Mouse (Mus musculus) lung, embryonic 14.5 days (tissue): ENCODE results near the gene Polr1c. TPM values are rescaled to one million over a fixed set of nuclear protein-coding genes. Genes with fewer than 3 reads are reported as not detected.

Source experiments
- ATAC-seq: fragments of 200-750 bp; cut with Nextera tagmentation; 2 replicates; pipeline ENCODE4 v1.8.0; 2017; ENCODE audit warnings: mild to moderate bottlenecking, moderate TSS enrichment, moderate library complexity; ENCODE audit not compliant: insufficient read depth
- DNase-seq: peaks from one replicate; pipeline ENCODE4 v3.0.0-alpha.2; 2015
- H3K27ac ChIP-seq: fragments of 300-500 bp; sonication (generic); 2 replicates; pipeline ENCODE4 v1.5.1; 2014; ENCODE audit warnings: low read depth, mild to moderate bottlenecking, moderate library complexity
- H3K27me3 ChIP-seq: fragments of 300-500 bp; sonication (generic); 2 replicates; pipeline ENCODE4 v1.6.1; 2014; ENCODE audit warnings: low read length, control low read depth; ENCODE audit not compliant: insufficient read depth
- H3K36me3 ChIP-seq: fragments of 300-500 bp; sonication (generic); 2 replicates; pipeline ENCODE4 v1.6.1; 2014; ENCODE audit warnings: control low read depth; ENCODE audit not compliant: insufficient read depth
- H3K4me1 ChIP-seq: fragments of 300-500 bp; sonication (generic); 2 replicates; pipeline ENCODE4 v1.6.1; 2014; ENCODE audit warnings: antibody characterized with exemption, control low read depth; ENCODE audit not compliant: insufficient read depth
- H3K4me2 ChIP-seq: fragments of 300-500 bp; sonication (generic); 2 replicates; pipeline ENCODE4 v1.6.1; 2014; ENCODE audit warnings: mild to moderate bottlenecking
- H3K4me3 ChIP-seq: fragments of 300-500 bp; sonication (generic); 2 replicates; pipeline ENCODE4 v1.5.1; 2014; ENCODE audit warnings: low read depth, low read length
- H3K9ac ChIP-seq: fragments of 300-500 bp; sonication (generic); 2 replicates; pipeline ENCODE4 v1.6.1; 2014
- H3K9me3 ChIP-seq: fragments of 300-500 bp; sonication (generic); 2 replicates; pipeline ENCODE4 v1.6.1; 2016; ENCODE audit warnings: low read depth, low read length, control low read depth
- CTCF ChIP-seq: IDR thresholded peaks from 2 replicates; pipeline ENCODE4 v1.5.1; 2016; ENCODE audit warnings: antibody characterized with exemption, low read depth
- WGBS: fragments of 180-500 bp; shearing (Covaris S2); extraction: QIAGEN DNeasy Blood & Tissue Kit; methylation state at CpG from one replicate; pipeline ENCODE4 v1.1.7; 2014; 5-methylcytosine and 5-hydroxymethylcytosine counted together
- polyA plus RNA-seq: library from polyadenylated mRNA; unstranded; fragments of >200 nt; fragmentation: Nextera tagmentation; extraction: Ambion mirVana; gene quantifications from 2 replicates; pipeline ENCODE4 v1.2.1, GENCODE M21; 2014

The Polr1c gene
- polyA plus RNA-seq, 1 experiment from 2014 or later = 96.0 TPM

GRCm38 (mm10) chr17:46242274-46242673 is 5.6 kb downstream of the Polr1c start:
- no peak overlapping the region for H3K4me3 ChIP-seq
- DNase-seq = no peak
- peaks cover 6% of the 10 kb centered on the region; the same call in 1 of the 2 replicates for H3K4me1 ChIP-seq
- no peak for ATAC-seq
- H3K27ac ChIP-seq = no peak overlapping the region
- no peak for TF ChIP-seq CTCF
- H3K9ac ChIP-seq = no peak overlapping the region
- 80% methylated on average over 13 of the region's 13 CpGs for WGBS
- H3K27me3 ChIP-seq = no peaks in the 10 kb centered on the region
- H3K9me3 ChIP-seq = no peaks in the 10 kb centered on the region
- H3K36me3 ChIP-seq = peaks cover 93% of the 10 kb centered on the region
- no peak overlapping the region for H3K4me2 ChIP-seq

GRCm38 (mm10) chr17:46241471-46241870 is 6.4 kb downstream of the Polr1c start:
- ATAC-seq = no peak
- Histone ChIP-seq H3K9me3 (no peaks in the 10 kb centered on the region), H3K4me2 (no peak overlapping the region), H3K36me3 (peaks cover 96% of the 10 kb centered on the region), H3K27ac (no peak overlapping the region), H3K4me3 (no peak overlapping the region), H3K4me1 (no peaks in the 10 kb centered on the region), H3K9ac (no peak overlapping the region), H3K27me3 (no peaks in the 10 kb centered on the region)
- no peak for TF ChIP-seq CTCF
- 62% methylated on average over 11 of the region's 11 CpGs for WGBS
- DNase-seq = no peak

GRCm38 (mm10) chr17:46239516-46240114 is 8.2 kb downstream of the Polr1c start:
- WGBS = 77% methylated on average over 15 of the region's 15 CpGs
- Histone ChIP-seq H3K27me3 (no peaks in the 10 kb centered on the region), H3K9ac (no peak overlapping the region), H3K4me1 (no peaks in the 10 kb centered on the region), H3K27ac (no peak overlapping the region), H3K4me3 (no peak overlapping the region), H3K9me3 (no peaks in the 10 kb centered on the region), H3K36me3 (peaks cover 88% of the 10 kb centered on the region), H3K4me2 (no peak overlapping the region)
- DNase-seq = no peak
- TF ChIP-seq CTCF = no peak
- ATAC-seq = no peak

GRCm38 (mm10) chr17:46237480-46237879 is 10.4 kb downstream of the Polr1c start:
- 76% methylated on average over 5 of the region's 5 CpGs for WGBS
- H3K27me3 ChIP-seq = no peaks in the 10 kb centered on the region
- no peak overlapping the region for H3K27ac ChIP-seq
- H3K9ac ChIP-seq = no peak overlapping the region
- no peak for ATAC-seq
- H3K4me2 ChIP-seq = no peak overlapping the region
- H3K36me3 ChIP-seq = peaks cover 88% of the 10 kb centered on the region
- H3K9me3 ChIP-seq = no peaks in the 10 kb centered on the region
- H3K4me3 ChIP-seq = no peak overlapping the region
- no peaks in the 10 kb centered on the region for H3K4me1 ChIP-seq
- TF ChIP-seq CTCF = no peak
- DNase-seq = no peak

- no peak overlapping the region for H3K9ac ChIP-seq
- H3K27ac ChIP-seq = no peak overlapping the region
- 93% methylated on average over 6 of the region's 6 CpGs for WGBS
- H3K4me3 ChIP-seq = no peak overlapping the region
- no peak for TF ChIP-seq CTCF
- no peak for DNase-seq
- no peak for ATAC-seq
- no peaks in the 10 kb centered on the region for H3K27me3 ChIP-seq
- H3K36me3 ChIP-seq = peaks cover 84% of the 10 kb centered on the region
- no peak overlapping the region for H3K4me2 ChIP-seq
- H3K4me1 ChIP-seq = no peaks in the 10 kb centered on the region
- no peaks in the 10 kb centered on the region for H3K9me3 ChIP-seq
These were observed 10.8 kb downstream of the Polr1c start for GRCm38 (mm10) chr17:46237079-46237478.

- DNase-seq = no peak
- H3K9me3 ChIP-seq = no peaks in the 10 kb centered on the region
- no peaks in the 10 kb centered on the region for H3K27me3 ChIP-seq
- no peaks in the 10 kb centered on the region for H3K4me1 ChIP-seq
- H3K36me3 ChIP-seq = peaks cover 81% of the 10 kb centered on the region
- no peak overlapping the region for H3K9ac ChIP-seq
- no peak overlapping the region for H3K27ac ChIP-seq
- no peak overlapping the region for H3K4me3 ChIP-seq
- no peak for TF ChIP-seq CTCF
- no peak for ATAC-seq
- WGBS = 72% methylated on average over 1 of the region's 1 CpGs
- H3K4me2 ChIP-seq = no peak overlapping the region
These were observed 11.8 kb downstream of the Polr1c start for GRCm38 (mm10) chr17:46236067-46236466.

- WGBS = 89% methylated on average over 7 of the region's 7 CpGs
- Histone ChIP-seq H3K4me3 (no peak overlapping the region), H3K9me3 (no peaks in the 10 kb centered on the region), H3K36me3 (peaks cover 92% of the 10 kb centered on the region), H3K9ac (no peak overlapping the region), H3K4me1 (no peaks in the 10 kb centered on the region), H3K4me2 (no peak overlapping the region), H3K27me3 (no peaks in the 10 kb centered on the region), H3K27ac (no peak overlapping the region)
- DNase-seq = no peak
- ATAC-seq = no peak
- TF ChIP-seq CTCF = no peak
These were observed 20.3 kb downstream of the Polr1c start for GRCm38 (mm10) chr17:46227576-46227975.
